Mouse (Mus musculus): ENCODE results near the gene AL607142.1.

Gene AL607142.1

GRCm38 (mm10) chr4:120064696-120065095, at the start of gene AL607142.1:
TSS of gene AL607142.1 (plus strand) at chr4:120064996.
- CTCF ChIA-PET, result no interaction called here

GRCm38 (mm10) chr4:120018426-120018825, 46.4 kb upstream of the AL607142.1 start:
- CTCF ChIA-PET, result interaction anchor here (1.2 kb wide), 1 partner anchor 86 kb away, joined by 3 read pairs; no protein-coding TSS in a partner anchor

- CTCF ChIA-PET, result no interaction called here
These were observed 42.4 kb upstream of the AL607142.1 start for GRCm38 (mm10) chr4:120022392-120022791.

- CTCF ChIA-PET, result no interaction called here
These were observed 41.5 kb upstream of the AL607142.1 start for GRCm38 (mm10) chr4:120023221-120023840.

DNA sequence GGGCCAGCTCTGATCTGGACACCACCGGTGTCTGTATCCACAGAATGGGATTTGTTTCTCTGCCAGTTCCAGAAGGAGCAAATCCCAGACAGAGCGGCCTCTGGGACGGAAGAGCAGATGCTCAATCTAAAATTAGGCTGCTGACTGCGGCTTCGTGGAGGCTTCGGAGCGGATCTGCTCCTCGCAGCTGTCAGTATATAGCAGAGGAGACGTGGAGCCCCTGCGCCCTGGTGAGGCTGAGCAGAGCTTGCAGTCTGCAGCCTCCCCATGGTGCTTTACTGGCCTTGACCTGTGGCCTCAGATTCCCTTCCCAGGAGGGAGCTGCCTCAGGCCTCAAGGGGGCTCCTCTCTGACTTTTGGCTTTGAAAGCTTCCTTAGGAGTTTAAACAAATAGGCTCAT, 40.7 kb upstream of the AL607142.1 start:
- CTCF ChIA-PET, result no interaction called here

GRCm38 (mm10) chr4:120027671-120028070, 37.1 kb upstream of the AL607142.1 start:
- CTCF ChIA-PET, result no interaction called here

GRCm38 (mm10) chr4:120029937-120030336, 34.9 kb upstream of the AL607142.1 start:
- CTCF ChIA-PET, result no interaction called here

DNA sequence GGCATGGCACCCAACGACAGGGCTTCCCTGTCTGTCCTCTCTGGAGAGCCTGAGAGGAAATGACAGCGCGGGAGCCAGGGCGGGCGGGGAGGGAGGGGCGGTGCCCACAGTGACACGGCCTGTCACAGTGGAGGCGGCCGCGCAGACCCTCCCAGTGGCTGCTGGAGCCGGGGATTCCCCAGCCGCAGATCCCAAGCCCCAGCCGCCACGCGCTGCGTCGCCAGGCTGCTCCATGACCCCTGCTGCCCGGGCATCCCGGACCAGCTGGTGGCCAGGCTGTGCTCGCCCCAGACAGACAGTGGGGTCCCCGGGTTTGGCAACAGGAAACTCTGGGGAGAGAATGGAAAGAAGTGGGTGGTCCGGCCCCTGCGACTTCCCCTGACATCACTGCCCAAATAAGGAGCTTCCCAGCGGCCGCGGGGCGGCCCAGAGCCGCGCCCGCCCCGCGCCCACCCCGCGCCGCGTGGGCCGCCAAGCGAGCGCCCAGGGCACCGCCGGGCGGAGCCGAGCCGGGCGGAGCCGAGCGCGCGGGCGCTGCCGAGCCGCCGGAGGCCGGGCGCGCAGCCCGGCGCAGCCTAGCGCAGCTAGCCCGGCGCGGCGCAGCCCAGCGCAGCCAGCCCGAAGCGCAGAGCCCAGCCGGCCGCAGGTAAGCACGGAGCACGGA, 32.3 kb upstream of the AL607142.1 start:
- CTCF ChIA-PET, result interaction anchor here (1.2 kb wide), 1 partner anchor 20 kb away, joined by 6 read pairs; no protein-coding TSS in a partner anchor

GRCm38 (mm10) chr4:120032984-120033355, 31.8 kb upstream of the AL607142.1 start:
- CTCF ChIA-PET, result interaction anchor here (1.2 kb wide), 1 partner anchor 20 kb away, joined by 6 read pairs; no protein-coding TSS in a partner anchor

DNA sequence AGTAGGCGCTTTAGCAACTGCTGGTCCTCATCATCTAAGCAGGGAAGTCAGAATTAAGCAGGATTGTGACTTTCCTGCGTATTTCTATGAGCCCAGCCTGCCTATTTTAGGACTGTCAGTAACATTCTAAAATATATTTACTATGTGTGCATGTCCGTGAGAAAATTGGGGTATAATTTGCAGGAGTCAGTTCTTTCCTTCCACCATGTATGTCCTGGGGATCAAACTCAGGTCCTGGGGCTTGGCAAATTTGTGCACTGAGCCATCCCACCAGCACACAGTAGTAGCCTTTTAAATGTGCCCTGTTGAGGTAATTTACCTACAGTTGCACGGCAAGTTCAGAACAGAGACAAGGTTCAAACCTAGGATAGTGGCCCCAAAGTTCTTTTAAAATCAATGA, 28.5 kb upstream of the AL607142.1 start:
- CTCF ChIA-PET, result no interaction called here

GRCm38 (mm10) chr4:120037007-120037406, 27.8 kb upstream of the AL607142.1 start:
- CTCF ChIA-PET, result interaction anchor here (0.7 kb wide), 1 partner anchor 1462 kb away, joined by 4 read pairs; no protein-coding TSS in a partner anchor

GRCm38 (mm10) chr4:120041520-120041919, 23.3 kb upstream of the AL607142.1 start:
- CTCF ChIA-PET, result no interaction called here

DNA sequence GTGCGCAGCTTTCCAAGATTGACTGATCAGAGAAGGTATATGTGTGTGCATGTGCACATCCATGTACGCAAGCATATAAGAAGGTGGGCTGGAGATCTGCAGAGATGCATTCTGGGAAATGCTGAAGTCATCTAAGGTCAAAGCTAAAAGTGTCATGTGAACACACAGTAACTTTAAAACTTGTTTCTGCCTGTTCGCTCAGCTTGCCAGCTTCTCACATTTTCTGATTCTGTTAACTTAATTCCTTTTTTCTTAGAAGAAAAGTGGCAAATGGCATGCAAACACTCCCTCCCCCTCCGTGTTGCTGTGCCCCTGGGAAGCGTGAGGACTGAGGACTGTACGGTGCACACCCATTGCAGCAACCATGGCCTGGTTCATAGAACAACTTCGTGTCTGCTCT, 22.3 kb upstream of the AL607142.1 start:
- CTCF ChIA-PET, result no interaction called here

- CTCF ChIA-PET, result no interaction called here
These were observed 20.2 kb upstream of the AL607142.1 start for GRCm38 (mm10) chr4:120044612-120045011.

DNA sequence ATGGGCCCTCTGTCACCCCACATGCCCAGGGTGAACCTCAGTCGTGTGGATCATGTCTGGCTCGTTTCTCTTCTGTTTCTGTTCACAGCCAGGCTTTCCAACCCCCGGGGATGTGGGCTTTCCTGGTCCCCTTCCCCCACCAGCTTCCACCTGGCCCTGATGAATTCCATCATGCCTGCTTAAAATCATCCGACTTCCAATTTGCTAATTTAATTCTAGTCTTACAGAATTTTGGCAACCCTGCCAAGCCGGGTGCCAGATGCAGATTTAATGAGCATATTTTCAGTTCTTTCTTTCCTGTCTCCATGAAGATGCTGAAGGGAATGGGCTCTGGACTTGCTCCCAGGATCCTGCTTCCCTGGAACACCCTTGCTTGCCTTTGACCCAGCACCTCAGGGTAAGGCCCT, 19.7 kb upstream of the AL607142.1 start:
- CTCF ChIA-PET, result no interaction called here

DNA sequence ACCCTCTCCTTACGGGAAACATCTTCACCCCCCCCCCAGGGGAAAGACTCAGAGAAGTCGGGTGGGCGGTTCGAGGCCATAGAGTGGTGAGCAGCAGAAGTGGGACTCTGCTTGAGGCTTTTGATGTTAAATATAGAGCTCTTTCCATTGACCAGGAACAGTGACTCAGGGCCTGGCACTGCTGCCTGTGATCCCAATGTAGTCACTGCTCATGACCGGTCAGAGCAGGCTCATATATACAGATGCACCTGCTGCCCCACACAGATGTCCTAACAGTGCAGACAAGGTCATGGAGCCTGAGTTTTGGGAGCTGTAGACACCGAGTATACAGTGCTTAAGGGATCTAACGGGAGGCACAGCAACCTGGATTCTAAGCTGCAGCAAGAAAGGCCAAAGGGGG, 18.9 kb upstream of the AL607142.1 start:
- CTCF ChIA-PET, result no interaction called here

DNA sequence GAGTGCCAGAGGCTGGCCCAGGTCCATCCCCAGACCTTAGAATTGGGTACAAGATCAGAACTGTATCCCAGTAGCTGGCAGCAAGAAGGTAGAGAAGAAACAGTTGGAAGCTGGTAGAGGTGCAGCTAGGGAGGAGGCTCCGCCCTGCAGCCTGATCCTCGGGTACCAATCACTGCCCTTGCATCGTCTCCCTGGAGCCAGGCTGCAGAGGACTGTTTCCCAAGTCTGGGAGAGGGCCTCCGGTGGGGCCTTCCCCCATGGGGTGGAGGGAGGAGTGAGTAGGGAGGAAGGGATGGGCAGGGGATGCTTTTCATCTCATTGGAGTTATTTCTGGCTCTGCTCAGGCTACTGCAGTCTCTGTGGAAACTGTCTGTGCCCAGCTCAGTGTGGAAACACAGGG, 17.7 kb upstream of the AL607142.1 start:
- CTCF ChIA-PET, result no interaction called here

DNA sequence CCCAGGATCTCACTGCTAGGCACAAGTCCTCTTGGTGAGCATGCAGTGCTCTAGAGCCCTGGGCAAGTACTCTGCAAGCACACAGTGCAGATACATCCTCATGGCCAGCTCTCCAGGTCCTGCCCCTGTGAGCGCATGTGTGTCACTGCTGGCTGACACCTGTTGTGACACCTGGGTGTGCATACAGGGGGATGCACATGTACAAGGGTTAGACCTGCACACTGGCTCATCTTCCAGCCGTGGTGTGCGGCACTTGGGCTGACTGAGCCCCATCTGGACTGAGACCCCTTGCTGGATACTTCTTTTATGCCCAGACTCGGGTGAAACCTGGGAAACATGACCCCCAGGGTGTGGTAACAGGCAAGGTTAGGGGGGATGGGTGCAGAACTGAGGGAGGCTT, 16.5 kb upstream of the AL607142.1 start:
- CTCF ChIA-PET, result interaction anchor here (0.6 kb wide), 1 partner anchor 42 kb away, joined by 4 read pairs; no protein-coding TSS in a partner anchor

DNA sequence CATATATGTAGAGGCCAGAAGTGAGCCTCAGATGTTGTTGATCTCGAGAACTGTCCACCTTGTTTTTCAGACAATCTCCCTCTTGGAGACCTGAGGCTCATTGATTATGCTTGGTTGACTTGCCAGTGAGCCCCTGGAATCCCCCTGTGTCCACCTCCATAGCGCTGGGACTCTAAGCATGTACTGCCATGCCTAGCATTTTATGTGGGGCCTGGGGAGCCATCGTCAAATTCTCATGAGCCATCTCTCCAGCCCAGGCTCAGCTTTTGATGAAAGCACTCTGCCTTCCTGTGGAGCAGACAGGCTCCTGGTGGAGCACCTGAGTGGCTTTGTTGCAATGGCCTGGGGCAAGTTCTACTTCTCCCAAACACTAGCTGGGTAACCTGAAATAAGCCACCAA, 14.9 kb upstream of the AL607142.1 start:
- CTCF ChIA-PET, result no interaction called here

GRCm38 (mm10) chr4:120052481-120052880, 12.3 kb upstream of the AL607142.1 start:
- CTCF ChIA-PET, result interaction anchor here (0.5 to 1.8 kb wide), 3 partner anchors 20 to 1151 kb away, joined by 6 to 12 read pairs (median 10); no protein-coding TSS in a partner anchor

DNA sequence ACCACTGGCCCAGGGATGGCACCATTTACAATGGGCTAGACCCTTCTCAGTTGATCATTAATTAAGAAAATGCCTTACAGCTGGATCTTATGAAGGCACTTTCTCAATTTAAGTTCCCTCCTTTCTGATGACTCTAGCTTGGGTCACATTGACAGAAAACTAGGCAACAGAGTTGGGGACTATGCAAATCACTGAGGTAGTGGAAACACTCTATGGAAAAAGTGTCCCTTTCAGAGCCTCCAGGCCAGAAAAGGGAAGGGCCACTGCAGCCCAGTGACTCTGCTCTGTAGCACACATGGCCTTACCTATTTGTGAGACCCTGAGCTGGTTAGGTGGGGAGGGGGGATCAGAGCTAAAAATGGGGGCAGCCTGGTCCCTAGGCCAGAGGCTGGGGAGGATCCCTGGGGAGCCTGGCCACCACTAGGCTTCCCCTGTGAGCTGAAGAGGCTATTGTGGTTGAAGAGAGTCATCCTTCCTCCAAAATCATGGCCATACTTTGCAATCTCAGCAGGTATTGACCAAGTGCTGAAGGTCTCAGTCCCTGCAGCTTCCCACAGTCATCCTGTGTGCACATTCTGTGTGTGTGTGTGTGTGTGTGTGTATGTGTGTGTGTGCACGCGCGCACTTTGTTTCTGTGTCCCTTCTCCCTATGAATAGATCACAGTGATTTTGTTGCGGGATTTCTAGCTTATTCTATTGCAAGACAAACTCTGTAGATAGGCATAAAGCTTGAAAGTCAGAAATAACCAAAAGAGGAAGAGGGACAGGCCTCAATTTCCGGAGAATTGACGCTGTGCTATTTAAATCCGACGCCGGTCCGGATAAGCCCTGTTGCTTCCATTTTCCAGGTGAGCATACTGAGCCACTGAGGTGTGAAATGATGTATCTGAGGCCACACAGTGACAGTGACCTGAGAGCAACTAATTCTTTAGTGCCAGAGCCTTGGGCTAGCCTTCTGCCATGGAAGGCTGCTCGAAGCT, 11.5 kb upstream of the AL607142.1 start:
- CTCF ChIA-PET, result interaction anchor here (0.5 to 1.8 kb wide), 4 partner anchors 21 to 1152 kb away, joined by 3 to 12 read pairs (median 8); no protein-coding TSS in a partner anchor

- CTCF ChIA-PET, result interaction anchor here (0.6 to 1.1 kb wide), 2 partner anchors 62 to 218 kb away, joined by 3 read pairs; no protein-coding TSS in a partner anchor
These were observed 10.7 kb upstream of the AL607142.1 start for GRCm38 (mm10) chr4:120054145-120054544.
